Mouse (Mus musculus) thymus, postnatal 36 days (tissue): ENCODE data around the gene Smurf2.
"Not testable (repeated sequence)": the region's sequence is repeated elsewhere in the genome, so short reads cannot be mapped to it uniquely, and the experiment has no call there.

Source experiments
- DNase-seq, 2 experiments: peaks; one replicate each; pipeline ENCODE4 v3.0.0; 2022; ENCODE audit warnings: mixed read lengths in 2 of 2

Gene Smurf2

DNA sequence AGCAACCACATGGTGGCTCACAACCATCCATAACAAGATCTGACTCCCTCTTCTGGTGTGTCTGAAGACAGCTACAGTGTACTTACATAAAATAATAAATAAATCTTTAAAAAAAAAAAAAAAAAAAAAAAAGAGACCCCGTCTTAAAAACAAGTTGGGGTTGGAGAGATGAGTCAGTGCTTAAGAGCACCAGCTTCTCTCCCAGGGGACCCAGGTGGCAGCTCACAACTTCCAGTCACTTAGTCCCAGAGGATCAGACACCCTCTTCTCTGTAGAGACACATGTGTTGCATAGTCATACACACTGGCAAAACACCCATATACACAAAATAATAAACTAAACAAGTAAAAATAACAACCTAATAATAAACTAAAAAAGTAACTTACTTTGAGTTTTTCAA lies 113.1 kb downstream of the Smurf2 start:
- not testable (repeated sequence) for DNase-seq

GRCm38 (mm10) chr11:106802069-106802627 lies 118.4 kb downstream of the Smurf2 start:
- DNase-seq = no peak

DNA sequence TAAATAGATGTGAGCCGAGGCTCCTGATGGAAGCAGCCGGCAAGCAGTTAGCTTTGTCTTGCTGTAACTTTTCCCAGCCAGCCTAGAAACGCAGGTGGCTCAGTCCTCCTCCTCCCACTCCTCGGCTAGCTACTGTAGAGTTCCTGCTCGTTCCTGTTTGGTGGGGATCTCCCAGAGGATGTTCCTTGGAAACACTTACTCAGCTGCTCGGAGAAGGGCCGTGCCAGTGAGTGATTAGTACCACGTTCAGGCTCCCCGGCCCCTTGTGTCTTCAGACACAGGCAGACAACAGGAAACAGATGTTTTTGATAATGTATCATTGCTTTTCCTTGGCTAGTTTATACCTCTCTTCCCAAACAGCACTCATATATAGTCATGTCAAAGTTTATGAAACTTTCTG lies 124.8 kb downstream of the Smurf2 start:
- no peak for DNase-seq

DNA sequence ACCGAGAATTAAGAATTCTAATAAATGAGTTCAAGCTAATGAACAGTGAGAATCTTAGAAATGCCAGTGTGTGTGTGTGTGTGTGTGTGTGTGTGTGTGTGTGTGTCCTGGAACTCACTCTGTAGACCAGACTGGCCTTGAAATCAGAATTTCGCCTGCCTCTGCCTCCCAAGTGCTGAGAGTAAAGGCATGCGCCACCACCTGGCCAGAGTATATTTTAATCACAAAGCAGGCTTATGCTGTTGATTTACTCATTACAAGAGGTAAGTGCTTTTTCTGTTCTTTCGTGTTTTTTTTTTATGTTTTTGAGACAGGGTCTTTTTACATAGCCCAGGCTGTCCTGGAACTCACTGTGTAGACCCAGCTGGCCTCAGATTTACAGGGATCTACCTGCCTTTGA lies 126.7 kb downstream of the Smurf2 start:
- DNase-seq = peak in 1 of 2 experiments; percentile 14

DNA sequence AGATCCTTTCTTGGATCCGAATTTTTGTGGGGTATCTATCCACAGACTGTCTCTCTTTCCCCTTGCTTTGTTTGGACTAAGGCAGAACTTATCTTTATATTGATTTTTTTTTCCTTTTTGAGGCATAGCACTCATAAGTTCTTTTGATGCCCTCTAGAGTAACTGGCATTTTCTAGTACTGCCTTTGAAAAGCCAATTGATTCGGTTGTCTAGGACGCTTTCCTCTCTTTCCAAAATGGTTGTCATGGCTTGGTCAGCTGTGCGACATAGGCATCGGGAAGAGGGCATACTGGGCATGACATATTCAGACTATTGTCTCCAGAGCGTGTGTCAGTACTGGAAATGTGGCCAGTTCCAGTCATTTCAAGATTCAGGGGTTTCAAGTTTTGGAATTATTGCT lies 130.9 kb downstream of the Smurf2 start:
- no peak for DNase-seq

DNA sequence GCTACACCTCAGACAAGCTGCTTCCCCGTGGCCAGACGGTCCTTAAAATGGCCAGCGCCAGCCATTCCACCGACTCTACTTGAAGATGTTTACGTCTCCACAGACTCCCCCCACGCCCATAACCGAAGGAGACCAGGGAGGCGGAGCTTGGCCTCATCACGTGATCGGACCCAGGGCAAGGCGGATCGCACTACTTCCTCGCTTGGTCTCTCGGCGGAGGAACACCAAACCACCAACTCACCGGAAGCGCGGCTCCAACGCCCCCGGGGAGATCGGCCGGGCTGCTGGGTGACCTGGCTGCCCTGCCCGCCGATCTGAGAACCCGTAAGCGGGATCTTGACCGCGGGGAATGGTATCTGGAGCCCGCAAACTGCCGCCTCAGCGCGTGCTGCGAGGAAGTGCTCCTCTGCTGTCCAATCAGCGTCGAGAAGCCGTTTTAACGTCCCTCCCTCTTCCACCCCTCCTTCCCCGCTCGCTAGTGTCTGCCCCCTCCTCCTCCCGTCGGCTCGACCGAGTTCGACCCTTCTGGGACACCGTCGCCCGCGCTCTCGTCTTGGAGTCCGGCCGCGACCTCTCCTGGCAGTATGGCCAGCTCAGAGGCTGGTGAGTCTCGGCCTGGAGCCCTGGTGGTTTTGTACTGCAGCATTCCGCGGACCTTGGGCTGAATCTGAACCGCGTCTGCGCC lies 131.6 kb downstream of the Smurf2 start, which contains the start of the genes Ddx5 and Cep95:
Gene Ddx5 (minus strand): TSS at position 411 of the 685 bp plus-strand sequence.
Gene Cep95 (plus strand): TSS at position 478 of the 685 bp plus-strand sequence.
- peak; percentile 98 to 99 for DNase-seq

DNA sequence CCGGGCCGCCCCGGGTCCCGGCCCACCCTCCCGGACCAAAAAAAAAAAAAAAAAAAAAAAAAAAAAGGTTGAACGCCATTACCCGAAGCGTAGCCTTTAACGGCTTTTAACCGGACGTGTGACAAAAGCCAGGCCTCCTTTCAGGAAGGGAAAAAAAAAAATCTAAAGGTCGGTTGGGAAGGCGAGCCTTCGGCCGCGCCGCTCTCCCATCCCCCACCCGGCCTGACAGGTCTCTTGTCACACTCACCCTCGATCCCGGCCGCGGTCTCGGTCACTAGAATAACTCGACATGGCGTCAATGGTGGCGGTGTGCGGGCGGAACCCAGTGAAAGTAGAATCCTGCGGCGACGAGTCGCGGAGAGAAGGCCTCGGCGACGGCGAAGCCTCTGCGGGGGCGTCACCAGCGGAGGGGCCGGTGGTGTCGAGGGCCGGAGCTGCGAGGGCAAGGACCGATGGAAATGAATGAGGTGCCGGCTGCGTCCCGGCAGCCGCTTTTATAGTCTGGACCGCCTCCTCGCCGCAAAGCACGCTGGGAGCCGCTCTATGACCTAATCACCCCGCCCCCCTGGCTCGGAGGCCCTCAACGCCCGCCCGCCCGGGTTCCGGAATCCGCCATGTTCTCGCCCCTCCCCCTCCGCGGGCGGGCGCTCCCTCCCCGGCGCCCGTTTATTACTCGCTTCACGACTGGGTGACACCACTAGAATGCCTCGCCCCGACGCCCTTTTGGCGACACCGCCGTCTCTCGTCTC lies 132.3 kb downstream of the Smurf2 start:
- DNase-seq = peak; percentile 98 to 99

GRCm38 (mm10) chr11:106787131-106788025 lies 133.1 kb downstream of the Smurf2 start:
- DNase-seq = peak; percentile 89 to 90

GRCm38 (mm10) chr11:106785043-106785442 lies 135.5 kb downstream of the Smurf2 start:
- DNase-seq = no peak

GRCm38 (mm10) chr11:106784476-106784875 lies 136.0 kb downstream of the Smurf2 start:
- DNase-seq = no peak

DNA sequence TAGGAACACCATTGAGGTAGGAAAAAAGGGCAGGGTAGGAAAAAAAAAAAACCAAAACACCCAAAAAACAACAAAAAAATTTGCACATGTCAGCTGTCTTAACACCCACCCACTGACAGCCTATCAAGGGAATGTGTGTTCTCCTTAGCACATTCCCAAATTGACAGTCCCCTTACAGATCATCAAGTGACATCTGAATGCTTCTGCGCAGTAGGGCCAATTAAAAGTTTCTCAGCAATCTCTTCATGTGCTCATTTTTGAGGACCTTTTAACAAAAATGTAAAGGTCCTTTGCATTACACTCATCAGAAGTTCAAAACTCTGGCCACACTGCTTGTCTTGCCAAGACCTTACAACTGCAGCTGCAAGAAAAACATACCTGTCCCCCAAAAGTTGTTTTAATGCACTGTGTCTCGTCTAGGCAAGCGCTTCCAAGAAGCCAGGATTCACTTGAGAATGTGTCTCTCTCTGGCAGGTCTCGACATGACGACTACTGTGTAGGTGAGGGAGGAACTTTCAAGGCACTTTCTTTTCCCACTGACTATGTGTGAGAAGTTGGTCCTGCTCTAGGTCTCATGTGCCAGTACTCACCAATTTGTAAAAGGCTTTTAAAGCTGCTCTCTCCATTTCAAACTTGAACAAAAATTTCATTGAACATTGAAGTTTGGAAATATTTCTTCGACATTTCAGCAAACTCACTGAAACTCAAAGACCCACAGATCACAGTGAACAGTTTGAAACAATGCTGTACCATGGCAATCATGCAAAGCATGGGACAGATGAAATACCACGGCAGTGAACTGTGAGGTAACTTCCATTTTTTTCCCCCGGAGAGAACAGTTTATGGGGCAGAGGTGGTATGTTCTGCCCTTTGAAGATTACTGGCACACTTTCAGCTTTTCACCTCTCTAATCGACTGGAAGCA lies 137.4 kb downstream of the Smurf2 start:
- DNase-seq = no peak

DNA sequence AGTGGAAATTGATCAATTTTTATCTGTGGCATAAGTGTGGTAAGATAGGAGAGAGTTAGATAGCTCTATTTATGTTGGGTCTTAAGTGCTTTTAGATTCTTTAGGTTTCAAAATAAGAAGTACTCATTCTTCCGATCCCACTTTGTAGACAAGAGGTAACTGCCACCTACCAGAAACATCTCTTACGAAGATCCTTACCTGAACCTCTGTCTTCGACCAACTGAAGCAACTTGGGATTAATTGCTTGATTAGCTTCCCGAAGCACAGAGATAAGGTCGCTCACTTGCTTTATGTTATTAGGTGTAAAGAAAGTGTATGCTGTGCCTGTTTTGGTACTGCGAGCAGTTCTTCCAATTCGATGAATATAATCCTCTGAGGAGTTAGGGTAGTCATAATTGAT lies 138.2 kb downstream of the Smurf2 start:
- not testable (repeated sequence) for DNase-seq

GRCm38 (mm10) chr11:106780590-106781220 lies 139.8 kb downstream of the Smurf2 start:
- no peak for DNase-seq

- no peak for DNase-seq
Observed at GRCm38 (mm10) chr11:106780089-106780425, 140.5 kb downstream of the Smurf2 start.

DNA sequence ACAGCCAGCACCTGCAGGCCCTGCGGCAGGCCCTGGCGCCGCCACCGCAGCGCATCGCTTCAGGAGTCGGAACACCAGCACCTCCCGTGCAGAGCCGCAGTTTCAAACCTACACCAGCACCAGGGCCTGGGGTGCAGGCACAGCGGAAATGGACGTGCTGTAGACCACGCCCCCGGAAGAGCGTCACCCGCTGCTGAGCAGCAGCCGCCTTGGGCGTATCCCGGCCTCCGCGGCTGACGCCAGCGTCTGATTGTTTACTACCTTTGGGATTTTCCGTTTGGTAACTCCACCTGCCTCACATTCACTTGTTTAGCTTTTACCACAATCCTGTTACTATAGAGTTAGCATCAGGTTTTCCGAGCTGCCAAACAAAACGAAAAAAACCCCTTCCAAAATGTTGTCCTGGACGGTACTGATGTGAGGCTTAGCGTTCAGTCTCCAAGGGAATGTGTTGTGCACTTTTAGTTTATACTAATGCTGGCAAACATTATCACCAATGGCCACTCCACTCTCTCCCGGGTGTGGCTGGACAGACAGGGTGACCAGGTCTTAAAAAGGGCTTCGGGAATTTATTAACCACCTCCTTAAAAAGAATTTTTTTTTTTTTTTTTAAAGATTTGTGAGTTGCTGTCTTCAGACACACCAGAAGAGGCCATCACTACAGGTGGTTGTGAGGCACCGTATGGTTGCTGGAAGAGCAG lies 141.0 kb downstream of the Smurf2 start, which contains the start of gene Polg2:
Gene Polg2 (minus strand): TSS at position 150 of the 701 bp plus-strand sequence.
- peak; percentile 89 to 95 for DNase-seq

GRCm38 (mm10) chr11:106778589-106779387 lies 141.7 kb downstream of the Smurf2 start:
- DNase-seq = no peak

- DNase-seq = no peak
Observed at GRCm38 (mm10) chr11:106778132-106778531, 142.4 kb downstream of the Smurf2 start.

DNA sequence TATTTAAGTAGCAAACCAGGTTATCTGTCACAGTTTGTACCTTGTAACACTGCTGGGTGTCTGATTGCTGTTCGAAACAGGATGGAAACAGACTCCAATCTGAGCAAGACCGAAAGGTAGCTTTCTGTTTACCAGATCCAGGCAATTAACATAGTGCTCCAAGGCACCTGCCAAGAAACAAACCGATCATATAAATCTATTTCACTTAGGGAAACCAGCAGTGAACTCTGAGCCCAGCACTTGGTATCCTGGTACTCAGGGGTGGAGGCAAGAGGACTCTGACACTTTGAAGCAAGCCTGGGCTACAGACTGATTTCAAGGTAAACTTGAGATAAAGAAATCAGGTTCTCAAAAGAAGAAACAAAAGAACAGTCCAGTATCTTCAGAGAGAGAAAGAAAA lies 143.1 kb downstream of the Smurf2 start:
- DNase-seq = no peak

GRCm38 (mm10) chr11:106776960-106777359 lies 143.6 kb downstream of the Smurf2 start:
- DNase-seq = no peak

DNA sequence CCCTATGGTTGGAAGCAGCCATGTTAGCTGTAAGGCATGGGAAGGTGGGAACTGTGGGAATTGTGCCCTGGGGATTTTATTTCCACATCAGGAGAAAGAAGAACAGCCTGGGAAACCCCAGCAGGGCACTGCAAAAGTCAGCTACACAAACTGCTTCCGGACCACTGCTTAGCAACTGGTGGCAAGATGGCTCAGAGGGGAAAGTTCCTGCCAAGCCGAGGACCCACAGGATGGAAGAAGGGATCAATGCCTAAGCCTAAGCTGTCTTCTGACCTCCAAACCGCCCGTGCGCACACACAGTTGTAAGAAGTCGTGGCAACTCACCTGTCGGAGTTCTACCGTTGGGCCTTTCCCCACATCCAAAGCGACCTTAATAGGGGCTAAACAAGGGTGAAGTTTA lies 147.5 kb downstream of the Smurf2 start:
- DNase-seq = no peak
